Mouse (Mus musculus): Measurements from ENCODE around the gene Plppr3. TPM values are rescaled to one million over a fixed set of nuclear protein-coding genes. Genes with fewer than 3 reads are reported as not detected.

Plppr3 gene
- total and polyA plus RNA-seq, 2 experiments from 2014 or later = 283 to 541 TPM

- Histone ChIP-seq H3K4me3 (ENCODE audit: low read length) (peak overlapping the region; percentile 33), H3K9me3 (ENCODE audit: low read length) (no peaks in the 10 kb centered on the region), H3K36me3 (ENCODE audit: insufficient read depth, low read length) (no peaks in the 10 kb centered on the region), H3K27ac (peak overlapping the region; percentile 55), H3K9ac (replicated peaks; ENCODE audit: low read length) (peak overlapping the region; percentile 39; the same call in 1 of the 2 replicates), H3K4me2 (ENCODE audit: low read depth, low read length) (peak overlapping the region; percentile 61), H3K4me1 (ENCODE audit: insufficient read depth, low read length) (peaks cover 6% of the 10 kb centered on the region; the same call in 1 of the 2 replicates), H3K27me3 (ENCODE audit: insufficient read depth, low read length) (no peaks in the 10 kb centered on the region)
- DNase-seq (ENCODE audit: low spot score) (peak; percentile 72), ATAC-seq (peak; percentile 90)
- 1% methylated on average over 24 of the region's 24 CpGs for WGBS
- TF ChIP-seq CTCF (IDR thresholded peaks at IDR 0.05; ENCODE audit: low read depth) = peak; percentile 47
Measured at GRCm38 (mm10) chr10:79840644-79841551, 33.5 kb downstream of the Plppr3 start.

GRCm38 (mm10) chr10:79840091-79840490, 34.3 kb downstream of the Plppr3 start:
- TF ChIP-seq CTCF (IDR thresholded peaks at IDR 0.05; ENCODE audit: low read depth) = no peak
- 95% methylated on average over 3 of the region's 3 CpGs for WGBS
- no peak for DNase-seq (ENCODE audit: low spot score)
- no peaks in the 10 kb centered on the region for H3K9me3 ChIP-seq (ENCODE audit: low read length)
- no peak overlapping the region for H3K4me2 ChIP-seq (ENCODE audit: low read depth, low read length)
- no peak overlapping the region for H3K4me3 ChIP-seq (ENCODE audit: low read length)
- peaks cover 6% of the 10 kb centered on the region; the same call in 1 of the 2 replicates for H3K4me1 ChIP-seq (ENCODE audit: insufficient read depth, low read length)
- H3K36me3 ChIP-seq (ENCODE audit: insufficient read depth, low read length) = no peaks in the 10 kb centered on the region
- peak overlapping the region; percentile 55; the same call in 1 of the 2 replicates for H3K27ac ChIP-seq
- H3K9ac ChIP-seq (replicated peaks; ENCODE audit: low read length) = no peak overlapping the region
- no peaks in the 10 kb centered on the region for H3K27me3 ChIP-seq (ENCODE audit: insufficient read depth, low read length)
- no peak for ATAC-seq

GRCm38 (mm10) chr10:79838151-79838550, 36.3 kb downstream of the Plppr3 start:
- Histone ChIP-seq H3K9ac (replicated peaks; ENCODE audit: low read length) (no peak overlapping the region), H3K27me3 (ENCODE audit: insufficient read depth, low read length) (no peaks in the 10 kb centered on the region), H3K9me3 (ENCODE audit: low read length) (no peaks in the 10 kb centered on the region), H3K4me3 (ENCODE audit: low read length) (no peak overlapping the region), H3K36me3 (ENCODE audit: insufficient read depth, low read length) (no peaks in the 10 kb centered on the region), H3K27ac (no peak overlapping the region), H3K4me2 (ENCODE audit: low read depth, low read length) (no peak overlapping the region), H3K4me1 (ENCODE audit: insufficient read depth, low read length) (peaks cover 2% of the 10 kb centered on the region; the same call in 1 of the 2 replicates)
- WGBS = 63% methylated on average over 2 of the region's 2 CpGs
- DNase-seq (ENCODE audit: low spot score) (no peak), ATAC-seq (no peak)
- TF ChIP-seq CTCF (IDR thresholded peaks at IDR 0.05; ENCODE audit: low read depth) = no peak

GRCm38 (mm10) chr10:79836918-79837317, 37.5 kb downstream of the Plppr3 start:
- ATAC-seq (no peak), DNase-seq (ENCODE audit: low spot score) (no peak)
- H3K27ac ChIP-seq = no peak overlapping the region
- no peak overlapping the region for H3K4me2 ChIP-seq (ENCODE audit: low read depth, low read length)
- peak; percentile 31; the same call in 1 of the 2 replicates for TF ChIP-seq CTCF (IDR thresholded peaks at IDR 0.05; ENCODE audit: low read depth)
- WGBS = 96% methylated on average over 3 of the region's 3 CpGs
- no peak overlapping the region for H3K9ac ChIP-seq (replicated peaks; ENCODE audit: low read length)
- no peak overlapping the region for H3K4me3 ChIP-seq (ENCODE audit: low read length)
- H3K9me3 ChIP-seq (ENCODE audit: low read length) = no peaks in the 10 kb centered on the region
- no peaks in the 10 kb centered on the region for H3K27me3 ChIP-seq (ENCODE audit: insufficient read depth, low read length)
- H3K36me3 ChIP-seq (ENCODE audit: insufficient read depth, low read length) = no peaks in the 10 kb centered on the region
- no peaks in the 10 kb centered on the region for H3K4me1 ChIP-seq (ENCODE audit: insufficient read depth, low read length)

- no peak overlapping the region for H3K27ac ChIP-seq
- no peak overlapping the region for H3K4me2 ChIP-seq (ENCODE audit: low read depth, low read length)
- peak; percentile 96 for TF ChIP-seq CTCF (IDR thresholded peaks at IDR 0.05; ENCODE audit: low read depth)
- WGBS = 22% methylated on average over 9 of the region's 9 CpGs
- H3K9me3 ChIP-seq (ENCODE audit: low read length) = no peaks in the 10 kb centered on the region
- no peak overlapping the region for H3K9ac ChIP-seq (replicated peaks; ENCODE audit: low read length)
- DNase-seq (ENCODE audit: low spot score) = peak; percentile 83
- H3K36me3 ChIP-seq (ENCODE audit: insufficient read depth, low read length) = no peaks in the 10 kb centered on the region
- no peak overlapping the region for H3K4me3 ChIP-seq (ENCODE audit: low read length)
- peak; percentile 71 for ATAC-seq
- no peaks in the 10 kb centered on the region for H3K4me1 ChIP-seq (ENCODE audit: insufficient read depth, low read length)
- H3K27me3 ChIP-seq (ENCODE audit: insufficient read depth, low read length) = no peaks in the 10 kb centered on the region
Measured at GRCm38 (mm10) chr10:79834769-79835398, 39.5 kb downstream of the Plppr3 start.

GRCm38 (mm10) chr10:79832786-79833181, 41.6 kb downstream of the Plppr3 start:
- no peaks in the 10 kb centered on the region for H3K4me1 ChIP-seq (ENCODE audit: insufficient read depth, low read length)
- H3K36me3 ChIP-seq (ENCODE audit: insufficient read depth, low read length) = no peaks in the 10 kb centered on the region
- no peak for TF ChIP-seq CTCF (IDR thresholded peaks at IDR 0.05; ENCODE audit: low read depth)
- H3K4me2 ChIP-seq (ENCODE audit: low read depth, low read length) = no peak overlapping the region
- 80% methylated on average over 9 of the region's 9 CpGs for WGBS
- no peak for DNase-seq (ENCODE audit: low spot score)
- H3K27ac ChIP-seq = no peak overlapping the region
- H3K4me3 ChIP-seq (ENCODE audit: low read length) = no peak overlapping the region
- no peak for ATAC-seq
- no peak overlapping the region for H3K9ac ChIP-seq (replicated peaks; ENCODE audit: low read length)
- H3K27me3 ChIP-seq (ENCODE audit: insufficient read depth, low read length) = no peaks in the 10 kb centered on the region
- H3K9me3 ChIP-seq (ENCODE audit: low read length) = no peaks in the 10 kb centered on the region

All from hindbrain, postnatal 0 days (tissue).